Mouse (Mus musculus) neural tube, embryonic 11.5 days (tissue): ENCODE data around the gene Vegfa. TPM values are rescaled to one million over a fixed set of nuclear protein-coding genes. Genes with fewer than 3 reads are reported as not detected.

Source experiments
- ATAC-seq: fragments of 200-750 bp; cut with Nextera tagmentation; 2 replicates; pipeline ENCODE4 v1.8.0; 2017; ENCODE audit warnings: moderate number of reproducible peaks, mild to moderate bottlenecking, moderate TSS enrichment, moderate library complexity; ENCODE audit not compliant: insufficient read depth, low FRiP score, low TSS enrichment
- DNase-seq: peaks from one replicate; pipeline ENCODE4 v3.0.0-alpha.2; 2015; ENCODE audit warnings: low spot score
- H3K27ac ChIP-seq: fragments of 300-500 bp; sonication (generic); 2 replicates; pipeline ENCODE4 v1.5.1; 2014; ENCODE audit warnings: low read depth, mild to moderate bottlenecking, low read length
- H3K27me3 ChIP-seq: fragments of 300-500 bp; sonication (generic); 2 replicates; pipeline ENCODE4 v1.6.1; 2014; ENCODE audit warnings: mild to moderate bottlenecking, low read length, mixed read lengths; ENCODE audit not compliant: control insufficient read depth, insufficient read depth
- H3K36me3 ChIP-seq: fragments of 300-500 bp; sonication (generic); 2 replicates; pipeline ENCODE4 v1.6.1; 2014; ENCODE audit warnings: mild to moderate bottlenecking, low read length, moderate library complexity, mixed read lengths; ENCODE audit not compliant: control insufficient read depth, insufficient read depth
- H3K4me1 ChIP-seq: fragments of 300-500 bp; sonication (generic); 2 replicates; pipeline ENCODE4 v1.6.1; 2014; ENCODE audit warnings: low read length, mixed read lengths; ENCODE audit not compliant: control insufficient read depth, insufficient read depth
- H3K4me2 ChIP-seq: fragments of 300-500 bp; sonication (generic); 2 replicates; pipeline ENCODE4 v1.6.1; 2014; ENCODE audit warnings: low read depth, mild to moderate bottlenecking, moderate library complexity
- H3K4me3 ChIP-seq: fragments of 300-500 bp; sonication (generic); 2 replicates; pipeline ENCODE4 v1.5.1; 2014; ENCODE audit warnings: low read depth, low read length
- H3K9ac ChIP-seq: fragments of 300-500 bp; sonication (generic); 2 replicates; pipeline ENCODE4 v1.6.1; 2014; ENCODE audit warnings: mild to moderate bottlenecking, low read length
- H3K9me3 ChIP-seq: fragments of 300-500 bp; sonication (generic); 2 replicates; pipeline ENCODE4 v1.6.1; 2016; ENCODE audit warnings: low read length; ENCODE audit not compliant: control insufficient read depth
- WGBS: fragments of 180-500 bp; shearing (Covaris S2); extraction: QIAGEN DNeasy Blood & Tissue Kit; methylation state at CpG from one replicate; pipeline ENCODE4 v1.1.7; 2014; 5-methylcytosine and 5-hydroxymethylcytosine counted together
- polyA plus RNA-seq: library from polyadenylated mRNA; unstranded; fragments of >200 nt; fragmentation: Nextera tagmentation; extraction: Ambion mirVana; gene quantifications from 2 replicates; pipeline ENCODE4 v1.2.1, GENCODE M21; 2014

Vegfa gene
- polyA plus RNA-seq, 1 experiment from 2014 or later, result 3.4 TPM

DNA sequence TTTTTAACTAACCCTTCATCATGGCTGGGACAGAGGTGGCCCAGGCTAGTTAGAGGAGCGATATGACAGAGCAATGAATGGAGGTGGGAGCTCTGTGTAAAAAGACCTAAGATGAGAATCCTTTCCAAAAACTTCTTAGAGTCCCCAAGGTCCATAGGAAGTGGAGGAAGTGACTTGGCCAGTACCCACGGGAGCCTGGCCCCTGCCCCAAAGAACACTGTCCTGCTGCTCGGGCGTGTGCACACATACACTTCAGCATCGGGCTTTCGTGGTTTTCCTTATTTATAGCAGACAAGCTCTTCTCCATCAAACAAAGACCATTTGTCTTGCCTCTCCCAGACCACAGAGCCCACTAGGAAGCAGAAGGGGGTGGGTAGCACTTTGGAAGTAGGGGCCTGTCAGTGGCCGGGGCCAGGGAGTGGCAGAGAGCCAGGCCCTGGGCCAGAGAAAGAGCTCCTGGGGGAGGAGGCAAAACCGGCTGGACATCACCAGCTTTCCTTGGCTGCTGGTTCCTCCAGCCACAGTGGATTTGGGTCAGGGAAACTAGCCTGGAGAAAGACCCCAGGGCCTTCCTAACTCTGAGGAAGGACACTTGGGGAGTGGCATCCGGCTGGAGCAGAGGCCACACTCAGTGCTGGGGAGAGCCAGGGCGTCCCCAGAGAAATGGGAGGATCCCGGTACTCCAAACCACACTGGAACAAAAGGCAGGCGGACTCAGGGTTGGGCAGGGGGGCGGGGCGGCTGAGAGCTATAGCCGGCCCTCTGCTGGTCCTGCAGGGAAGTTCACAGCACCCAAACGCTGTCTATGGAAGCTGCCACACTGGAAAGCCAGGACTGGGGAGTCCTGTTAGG, 4.9 kb downstream of the Vegfa start:
- Histone ChIP-seq H3K4me1 (peaks cover 29% of the 10 kb centered on the region), H3K9ac (peak overlapping the region; percentile 69), H3K27ac (peak overlapping the region; percentile 90), H3K4me2 (peak overlapping the region; percentile 89), H3K4me3 (peak overlapping the region; percentile 23; the same call in 1 of the 2 replicates), H3K36me3 (peaks cover 10% of the 10 kb centered on the region), H3K27me3 (no peaks in the 10 kb centered on the region), H3K9me3 (no peaks in the 10 kb centered on the region)
- DNase-seq (peak; percentile 87), ATAC-seq (peak; percentile 51)
- WGBS, result 9% methylated on average over 16 of the region's 16 CpGs

GRCm38 (mm10) chr17:46025927-46026668, 6.1 kb downstream of the Vegfa start:
- DNase-seq, result no peak
- ATAC-seq, result no peak
- no peaks in the 10 kb centered on the region for H3K27me3 ChIP-seq
- H3K4me1 ChIP-seq, result peaks cover 29% of the 10 kb centered on the region
- no peak overlapping the region for H3K4me2 ChIP-seq
- no peaks in the 10 kb centered on the region for H3K9me3 ChIP-seq
- no peak overlapping the region for H3K9ac ChIP-seq
- peaks cover 18% of the 10 kb centered on the region for H3K36me3 ChIP-seq
- 84% methylated on average over 11 of the region's 11 CpGs for WGBS
- no peak overlapping the region for H3K4me3 ChIP-seq
- H3K27ac ChIP-seq, result no peak overlapping the region

DNA sequence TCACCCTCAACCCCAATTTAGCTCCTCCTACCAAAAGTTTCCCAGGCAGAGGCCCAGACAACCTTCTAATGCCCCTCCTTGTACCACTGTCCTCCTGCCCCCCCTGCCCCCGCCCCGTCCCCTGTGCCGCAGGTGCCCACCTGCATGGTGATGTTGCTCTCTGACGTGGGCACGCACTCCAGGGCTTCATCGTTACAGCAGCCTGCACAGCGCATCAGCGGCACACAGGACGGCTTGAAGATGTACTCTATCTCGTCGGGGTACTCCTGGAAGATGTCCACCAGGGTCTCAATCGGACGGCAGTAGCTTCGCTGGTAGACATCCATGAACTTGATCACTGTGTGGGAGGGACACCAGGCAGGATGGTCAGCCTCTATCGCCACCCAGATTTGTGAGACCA, 7.0 kb downstream of the Vegfa start:
- 94% methylated on average over 15 of the region's 15 CpGs for WGBS
- Histone ChIP-seq H3K4me1 (peaks cover 29% of the 10 kb centered on the region), H3K27ac (no peak overlapping the region), H3K4me2 (no peak overlapping the region), H3K9ac (no peak overlapping the region), H3K36me3 (peaks cover 18% of the 10 kb centered on the region), H3K9me3 (no peaks in the 10 kb centered on the region), H3K27me3 (no peaks in the 10 kb centered on the region), H3K4me3 (no peak overlapping the region)
- no peak for ATAC-seq
- DNase-seq, result no peak

GRCm38 (mm10) chr17:46024192-46024591, 8.0 kb downstream of the Vegfa start:
- 88% methylated on average over 5 of the region's 5 CpGs for WGBS
- ATAC-seq (no peak), DNase-seq (no peak)
- no peak overlapping the region for H3K4me2 ChIP-seq
- peaks cover 23% of the 10 kb centered on the region for H3K4me1 ChIP-seq
- no peaks in the 10 kb centered on the region for H3K9me3 ChIP-seq
- no peaks in the 10 kb centered on the region for H3K27me3 ChIP-seq
- H3K36me3 ChIP-seq, result peaks cover 26% of the 10 kb centered on the region
- no peak overlapping the region for H3K4me3 ChIP-seq
- no peak overlapping the region for H3K9ac ChIP-seq
- no peak overlapping the region for H3K27ac ChIP-seq

- no peak overlapping the region for H3K4me3 ChIP-seq
- H3K4me1 ChIP-seq, result peaks cover 17% of the 10 kb centered on the region
- DNase-seq, result no peak
- no peaks in the 10 kb centered on the region for H3K9me3 ChIP-seq
- peaks cover 26% of the 10 kb centered on the region for H3K36me3 ChIP-seq
- H3K27me3 ChIP-seq, result no peaks in the 10 kb centered on the region
- WGBS, result 94% methylated on average over 8 of the region's 8 CpGs
- ATAC-seq, result no peak
- no peak overlapping the region for H3K27ac ChIP-seq
- H3K9ac ChIP-seq, result no peak overlapping the region
- H3K4me2 ChIP-seq, result no peak overlapping the region
Measured at GRCm38 (mm10) chr17:46023572-46023971, 8.6 kb downstream of the Vegfa start.

- H3K9ac ChIP-seq, result no peak overlapping the region
- no peak overlapping the region for H3K4me2 ChIP-seq
- DNase-seq, result no peak
- no peaks in the 10 kb centered on the region for H3K9me3 ChIP-seq
- H3K27ac ChIP-seq, result no peak overlapping the region
- WGBS, result 90% methylated on average over 6 of the region's 6 CpGs
- H3K27me3 ChIP-seq, result no peaks in the 10 kb centered on the region
- ATAC-seq, result no peak
- H3K4me1 ChIP-seq, result peaks cover 10% of the 10 kb centered on the region
- no peak overlapping the region for H3K4me3 ChIP-seq
- peaks cover 27% of the 10 kb centered on the region for H3K36me3 ChIP-seq
Measured at GRCm38 (mm10) chr17:46022934-46023333, 9.2 kb downstream of the Vegfa start.

DNA sequence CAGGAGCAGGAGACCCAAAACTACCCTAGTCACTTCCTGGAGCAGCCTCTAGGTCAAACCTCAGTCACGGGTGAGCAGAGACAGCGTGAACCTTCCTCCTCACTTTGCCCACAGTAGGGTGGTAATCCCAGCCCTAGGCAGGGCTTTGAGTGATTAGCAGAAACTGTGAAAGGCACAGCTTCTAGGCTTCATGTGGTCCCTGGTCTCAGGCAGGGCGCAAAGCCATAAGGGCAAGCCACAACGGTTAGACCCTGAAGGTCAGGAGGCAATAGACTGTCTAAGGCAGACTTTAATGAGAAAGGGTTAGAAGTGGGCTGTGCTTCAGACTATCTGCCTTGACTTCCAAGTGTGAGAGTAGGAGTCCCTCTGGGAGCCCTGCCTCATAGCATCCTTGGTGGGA, 9.7 kb downstream of the Vegfa start:
- 90% methylated on average over 4 of the region's 4 CpGs for WGBS
- H3K4me3 ChIP-seq, result no peak overlapping the region
- peaks cover 6% of the 10 kb centered on the region for H3K4me1 ChIP-seq
- H3K36me3 ChIP-seq, result peaks cover 29% of the 10 kb centered on the region
- H3K4me2 ChIP-seq, result no peak overlapping the region
- DNase-seq (no peak), ATAC-seq (no peak)
- no peaks in the 10 kb centered on the region for H3K27me3 ChIP-seq
- no peak overlapping the region for H3K27ac ChIP-seq
- H3K9ac ChIP-seq, result no peak overlapping the region
- H3K9me3 ChIP-seq, result no peaks in the 10 kb centered on the region

- H3K36me3 ChIP-seq, result peaks cover 29% of the 10 kb centered on the region
- no peak for ATAC-seq
- no peak overlapping the region for H3K9ac ChIP-seq
- no peaks in the 10 kb centered on the region for H3K27me3 ChIP-seq
- H3K4me3 ChIP-seq, result no peak overlapping the region
- 93% methylated on average over 9 of the region's 9 CpGs for WGBS
- no peaks in the 10 kb centered on the region for H3K9me3 ChIP-seq
- DNase-seq, result no peak
- H3K27ac ChIP-seq, result no peak overlapping the region
- no peak overlapping the region for H3K4me2 ChIP-seq
- no peaks in the 10 kb centered on the region; the same call in 1 of the 2 replicates for H3K4me1 ChIP-seq
Measured at GRCm38 (mm10) chr17:46021760-46022159, 10.4 kb downstream of the Vegfa start.
